21 mouse cellular contexts compared by ENCODE assay signal in genomic region chr9:34995078-34995477, GRCm38 (mm10).
DNase-seq lines count a peak whose midpoint lies in the region; ATAC-seq lines count a peak whose summit lies in the region.
"Had no signal": no experiment of that assay in that cellular context is flagged by ENCODE, and none has a peak within 500 bp of the region (broad histone marks: within the 10 kb centered on the region; RNA-seq: fewer than 3 reads in every experiment).

No protein-coding gene starts in this region.

- DNase-seq in adrenal gland, postnatal 14 days = peak; percentile 33
- DNase-seq in adrenal gland, adult 18-20 months (ENCODE audit: low spot score in 2 of 2) = no peak
- DNase-seq in heart, postnatal 25 days (ENCODE audit: low spot score) = no peak
- DNase-seq in midbrain, embryonic 10.5 days (ENCODE audit: low spot score) = no peak
- peak; percentile 22 to 45 for DNase-seq in adrenal gland, postnatal 36 days
- no peak for DNase-seq in right cerebral cortex, postnatal 10 days (ENCODE audit: low spot score in 2 of 2)
- DNase-seq: cerebellum, adult 18-20 months; cerebellum, postnatal 14 days; gastrocnemius, postnatal 10 days; heart, adult 18-20 months; kidney, adult 2 months; lung, postnatal 4 days had no signal

- WGBS in heart, embryonic 15.5 days = 67% methylated on average over 2 of the region's 2 CpGs
- 85% methylated on average over 2 of the region's 2 CpGs for WGBS in midbrain, embryonic 10.5 days
- WGBS in midbrain, embryonic 15.5 days = 83% methylated on average over 2 of the region's 2 CpGs

- ATAC-seq in heart, embryonic 15.5 days (replicated peaks; ENCODE audit: insufficient number of reproducible peaks, insufficient read depth, low FRiP score, low read depth) = no peak
- ATAC-seq in midbrain, embryonic 15.5 days (replicated peaks) = no peak

- no peaks in the 10 kb centered on the region for H3K27me3 ChIP-seq in heart, embryonic 15.5 days
- H3K27me3 ChIP-seq in midbrain, embryonic 10.5 days (ENCODE audit: low read depth, poor library complexity, severe bottlenecking) = no peaks in the 10 kb centered on the region; the same call in 1 of the 2 replicates
- H3K27me3 ChIP-seq in midbrain, embryonic 15.5 days (replicated peaks) = no peaks in the 10 kb centered on the region
- H3K27me3 ChIP-seq: embryonic facial prominence, embryonic 12.5 days; hindbrain, embryonic 13.5 days; neural tube, embryonic 13.5 days; Patski had no signal

- 0 out of 2 replicates have a peak overlapping the region, but pooled peaks have one; percentile 84 for H3K27ac ChIP-seq in heart, embryonic 15.5 days
- peak overlapping the region; percentile 81; the same call in 1 of the 2 replicates for H3K27ac ChIP-seq in midbrain, embryonic 10.5 days (replicated peaks)
- H3K27ac ChIP-seq in midbrain, embryonic 15.5 days = no peak overlapping the region
- H3K27ac ChIP-seq: embryonic facial prominence, embryonic 12.5 days had no signal

- H3K4me2 ChIP-seq in heart, embryonic 15.5 days = no peak overlapping the region
- no peak overlapping the region for H3K4me2 ChIP-seq in midbrain, embryonic 15.5 days
- H3K4me2 ChIP-seq: embryonic facial prominence, embryonic 12.5 days; hindbrain, embryonic 13.5 days; neural tube, embryonic 13.5 days had no signal

- no peak overlapping the region for H3K4me3 ChIP-seq in heart, embryonic 15.5 days
- no peak overlapping the region for H3K4me3 ChIP-seq in midbrain, embryonic 10.5 days
- H3K4me3 ChIP-seq in midbrain, embryonic 15.5 days = no peak overlapping the region
- H3K4me3 ChIP-seq: embryonic facial prominence, embryonic 12.5 days; forebrain, embryonic 13.5 days; hindbrain, embryonic 13.5 days; myocyte; neural tube, embryonic 13.5 days had no signal

- intact Hi-C loops in heart, postnatal 25 days (cut with DNase I) = no loop called here

- H3K36me3 ChIP-seq in heart, embryonic 15.5 days = no peaks in the 10 kb centered on the region
- H3K36me3 ChIP-seq in midbrain, embryonic 10.5 days = no peaks in the 10 kb centered on the region
- H3K36me3 ChIP-seq in midbrain, embryonic 15.5 days (replicated peaks) = no peaks in the 10 kb centered on the region
- H3K36me3 ChIP-seq: embryonic facial prominence, embryonic 12.5 days; G1E; neural tube, embryonic 13.5 days had no signal

- no peak overlapping the region for H3K9ac ChIP-seq in heart, embryonic 15.5 days
- H3K9ac ChIP-seq in midbrain, embryonic 15.5 days = no peak overlapping the region
- H3K9ac ChIP-seq: embryonic facial prominence, embryonic 12.5 days; hindbrain, embryonic 13.5 days; neural tube, embryonic 13.5 days had no signal

- no peaks in the 10 kb centered on the region for H3K9me3 ChIP-seq in heart, embryonic 15.5 days (replicated peaks)
- no peaks in the 10 kb centered on the region for H3K9me3 ChIP-seq in midbrain, embryonic 10.5 days (replicated peaks)
- no peaks in the 10 kb centered on the region for H3K9me3 ChIP-seq in midbrain, embryonic 15.5 days
- H3K9me3 ChIP-seq: embryonic facial prominence, embryonic 12.5 days; forebrain, embryonic 13.5 days; G1E; hindbrain, embryonic 13.5 days; neural tube, embryonic 13.5 days had no signal

- H3K4me1 ChIP-seq in heart, embryonic 15.5 days (replicated peaks) = peaks cover 51% of the 10 kb centered on the region
- H3K4me1 ChIP-seq in midbrain, embryonic 10.5 days = peaks cover 20% of the 10 kb centered on the region
- H3K4me1 ChIP-seq in midbrain, embryonic 15.5 days = peaks cover 14% of the 10 kb centered on the region

Comparison
In these comparisons a context has a peak if more than half of its experiments do, and no peak if none do; other contexts are left out.
1. DNase-seq: peak in adrenal gland, postnatal 14 days (single experiment) and adrenal gland, postnatal 36 days (2 of 2); none in adrenal gland, adult 18-20 months (0 of 2), heart, postnatal 25 days (single experiment), midbrain, embryonic 10.5 days (single experiment) and right cerebral cortex, postnatal 10 days (0 of 2).